Mouse (Mus musculus) cerebellum, adult 9-11 months (tissue): ENCODE data around the gene Exosc5.

Experiments
- DNase-seq: peaks from one replicate; pipeline ENCODE4 v3.0.0; 2022

Gene Exosc5

DNA sequence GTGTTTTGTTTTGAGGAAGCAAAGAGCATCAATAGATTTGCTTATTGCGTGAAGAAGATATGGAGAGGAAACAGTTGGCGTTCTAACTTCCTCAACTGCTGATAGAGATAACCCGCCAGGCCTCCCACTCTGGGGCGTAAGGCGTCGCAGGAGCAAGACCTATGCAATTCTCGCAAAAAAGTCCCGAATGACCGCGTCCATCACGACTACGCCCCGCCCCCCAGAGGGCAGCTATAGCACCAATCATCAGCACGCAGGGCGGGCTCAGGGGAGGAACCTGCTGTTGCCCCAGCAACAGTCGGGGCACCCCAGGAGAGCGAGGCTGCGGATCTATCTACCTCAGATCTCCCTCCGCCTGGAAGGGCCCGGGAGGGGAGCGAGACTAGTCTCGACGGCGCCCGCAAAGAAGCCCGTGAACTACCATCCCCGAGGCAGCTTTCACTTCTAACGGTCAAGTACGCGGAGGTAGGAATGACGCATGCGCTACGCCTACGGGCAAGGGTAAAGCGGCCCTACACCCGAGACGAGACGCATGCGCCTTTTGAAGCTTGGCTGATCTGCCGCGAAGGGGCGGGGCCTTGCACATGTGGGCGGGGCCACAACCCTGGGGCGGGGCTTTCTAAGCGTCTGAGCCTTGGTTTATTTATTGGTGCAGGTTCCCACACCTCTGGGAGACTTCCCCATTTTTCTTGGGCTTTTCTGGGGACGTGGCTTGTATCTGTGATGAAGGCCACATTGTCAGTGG is 21.7 kb downstream of the Exosc5 start, which contains the start of gene B9d2:
B9d2 (plus strand) TSS at position 267 of the 745 bp plus-strand sequence.
- DNase-seq = peak; percentile 94

DNA sequence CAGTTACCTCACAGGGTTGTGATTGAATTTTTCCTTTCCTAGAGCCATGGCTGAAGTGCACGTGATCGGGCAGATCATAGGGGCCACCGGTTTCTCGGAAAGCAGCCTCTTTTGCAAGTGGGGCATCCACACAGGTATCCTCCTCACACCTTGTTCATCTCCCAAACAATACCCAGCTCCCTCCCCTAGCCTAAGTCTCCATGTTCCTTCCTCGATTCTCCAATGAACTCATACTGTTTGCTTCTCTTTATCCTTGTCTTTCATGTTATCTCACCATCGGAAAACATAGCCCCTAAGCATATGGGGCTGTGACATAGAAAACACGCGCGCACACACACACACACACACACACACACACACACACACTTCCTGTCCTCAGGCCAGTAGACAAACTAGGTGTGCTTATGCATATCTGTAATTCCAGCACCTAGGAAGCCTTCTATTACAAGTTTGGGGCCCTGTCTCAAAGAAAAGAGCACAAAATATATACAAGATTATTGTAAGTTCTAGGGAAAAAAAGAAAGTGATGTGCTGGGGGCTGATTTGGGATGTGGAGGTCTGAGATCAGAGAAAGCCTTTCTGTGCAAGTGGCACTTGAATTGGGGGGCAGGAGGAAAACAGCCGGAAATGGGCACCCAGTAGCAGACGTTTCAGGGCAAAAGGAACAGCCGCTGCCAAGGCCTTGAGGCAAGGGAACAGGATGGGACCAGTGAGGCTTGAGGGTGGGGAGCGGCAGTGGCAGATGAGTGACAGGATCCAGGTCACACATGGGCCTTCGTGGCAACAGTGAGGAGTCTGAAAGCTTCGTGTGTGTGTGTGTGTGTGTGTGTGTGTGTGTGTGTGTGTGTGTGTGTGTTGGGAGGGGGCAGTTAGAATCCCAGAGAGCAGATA is 22.6 kb downstream of the Exosc5 start:
- peak; percentile 46 for DNase-seq

DNA sequence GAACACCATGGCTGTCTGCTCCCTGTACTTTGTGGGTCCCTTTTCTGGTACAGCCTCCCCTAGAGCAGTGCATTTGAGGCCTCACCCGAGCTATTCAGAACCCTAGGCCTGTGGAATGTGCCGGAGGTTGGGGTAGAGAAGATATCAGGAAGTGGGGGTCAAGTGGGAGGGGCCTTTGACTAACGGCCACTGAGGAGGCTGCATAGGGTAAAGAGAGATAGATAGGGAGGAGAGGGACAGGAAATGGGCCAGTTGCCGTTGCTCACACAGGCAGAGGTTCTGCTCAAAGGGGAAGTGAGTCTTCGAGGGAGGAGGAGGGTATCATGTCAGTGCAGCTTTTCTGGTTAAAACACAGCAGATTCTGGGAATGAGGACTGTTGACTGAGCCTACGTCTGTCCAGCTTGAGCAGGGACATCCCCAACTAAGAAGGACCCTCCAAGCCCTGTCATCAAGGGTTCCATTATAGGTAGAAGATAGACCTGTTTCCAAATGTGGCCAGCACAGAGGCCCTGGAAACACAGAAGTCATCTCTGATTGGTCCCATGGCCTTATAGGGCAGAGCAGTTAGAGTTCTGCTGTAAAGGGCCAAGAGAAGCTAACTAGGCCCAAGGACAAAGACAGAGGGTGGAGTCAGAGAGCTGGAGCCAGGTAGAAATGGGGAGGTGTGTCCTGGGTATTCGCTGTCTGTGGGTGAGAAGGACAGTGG is 24.7 kb downstream of the Exosc5 start:
- DNase-seq = no peak

DNA sequence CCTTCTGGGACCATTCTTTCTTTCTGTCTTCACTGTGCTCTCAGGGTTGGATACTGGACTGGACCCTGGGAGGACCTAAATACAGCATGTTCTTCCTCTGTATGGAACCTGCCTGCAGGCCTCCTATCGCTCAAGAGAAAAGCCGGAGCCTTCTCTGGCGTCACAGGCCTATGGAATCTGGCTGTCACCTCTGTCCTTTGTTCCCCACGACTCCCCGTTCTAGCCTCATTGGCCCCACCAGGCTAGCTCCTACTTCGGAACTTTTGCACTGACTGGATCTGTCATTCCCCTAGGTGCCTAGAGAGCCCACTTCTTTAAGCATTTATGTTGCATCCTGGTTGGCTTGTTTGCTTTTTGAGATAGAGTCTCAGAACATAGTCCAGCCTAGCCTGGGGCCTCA is 25.7 kb downstream of the Exosc5 start:
- DNase-seq = no peak

DNA sequence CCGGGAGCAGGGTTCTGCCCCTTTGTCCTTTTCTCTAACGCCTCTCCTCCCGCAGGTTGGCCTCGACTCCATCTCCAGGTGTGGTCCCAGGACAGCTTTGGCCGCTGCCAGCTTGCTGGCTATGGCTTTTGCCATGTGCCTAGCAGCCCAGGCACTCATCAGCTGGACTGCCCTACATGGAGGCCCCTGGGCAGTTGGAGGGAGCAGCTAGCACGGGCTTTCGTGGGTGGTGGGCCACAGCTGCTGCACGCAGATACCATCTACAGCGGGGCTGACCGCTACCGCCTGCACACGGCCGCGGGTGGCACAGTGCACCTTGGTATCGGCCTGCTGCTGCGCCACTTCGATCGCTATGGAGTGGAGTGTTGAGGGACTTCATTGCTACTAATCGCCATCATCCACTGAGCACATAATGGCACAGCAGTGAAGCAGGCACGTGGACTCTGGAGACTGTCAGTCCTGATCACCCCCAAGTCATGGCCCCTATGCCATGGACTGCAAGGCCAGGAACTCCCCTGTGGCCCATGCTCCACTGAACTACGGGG is 27.0 kb downstream of the Exosc5 start:
- no peak for DNase-seq

DNA sequence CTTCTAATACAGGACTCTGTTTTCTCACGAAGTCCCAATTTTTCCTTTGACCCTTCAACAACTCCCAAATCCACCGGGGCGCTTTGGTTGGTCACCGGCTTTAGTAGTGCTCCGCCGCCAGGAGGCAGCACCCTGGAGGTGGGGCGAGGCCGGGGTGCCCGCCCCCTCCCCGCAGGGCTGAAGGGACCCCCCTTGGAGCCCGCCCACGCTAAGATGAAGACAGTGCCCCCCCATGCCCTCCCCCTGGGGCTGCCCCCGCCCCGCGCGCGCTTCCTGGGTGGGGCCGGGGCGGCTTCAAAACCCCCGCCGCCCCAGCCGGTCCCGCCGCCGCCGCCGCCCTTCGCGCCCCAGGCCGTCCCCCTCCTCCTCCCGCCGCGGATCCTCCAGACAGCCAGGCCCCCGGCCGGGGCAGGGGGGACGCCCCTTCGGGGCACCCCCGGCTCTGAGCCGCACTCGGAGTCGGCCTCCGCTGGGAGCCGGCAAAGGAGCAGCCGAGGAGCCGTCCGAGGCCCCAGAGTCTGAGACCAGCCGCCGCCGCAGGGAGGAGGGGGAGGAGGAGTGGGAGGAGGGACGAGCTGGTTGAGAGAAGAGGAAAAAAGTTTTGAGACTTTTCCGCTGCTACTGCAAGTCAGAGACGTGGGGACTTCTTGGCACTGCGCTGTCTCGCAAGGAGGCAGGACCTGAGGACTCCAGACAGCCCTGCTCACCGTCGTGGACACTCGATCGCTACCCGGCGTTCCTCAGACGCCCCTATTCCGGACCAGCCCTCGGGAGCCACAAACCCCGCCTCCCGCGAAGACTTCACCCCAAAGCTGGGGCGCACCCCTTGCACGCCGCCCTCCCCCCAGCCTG is 27.9 kb downstream of the Exosc5 start, which contains the start of gene Tgfb1:
Tgfb1 (plus strand) TSS at position 323 of the 852 bp plus-strand sequence.
- no peak for DNase-seq

DNA sequence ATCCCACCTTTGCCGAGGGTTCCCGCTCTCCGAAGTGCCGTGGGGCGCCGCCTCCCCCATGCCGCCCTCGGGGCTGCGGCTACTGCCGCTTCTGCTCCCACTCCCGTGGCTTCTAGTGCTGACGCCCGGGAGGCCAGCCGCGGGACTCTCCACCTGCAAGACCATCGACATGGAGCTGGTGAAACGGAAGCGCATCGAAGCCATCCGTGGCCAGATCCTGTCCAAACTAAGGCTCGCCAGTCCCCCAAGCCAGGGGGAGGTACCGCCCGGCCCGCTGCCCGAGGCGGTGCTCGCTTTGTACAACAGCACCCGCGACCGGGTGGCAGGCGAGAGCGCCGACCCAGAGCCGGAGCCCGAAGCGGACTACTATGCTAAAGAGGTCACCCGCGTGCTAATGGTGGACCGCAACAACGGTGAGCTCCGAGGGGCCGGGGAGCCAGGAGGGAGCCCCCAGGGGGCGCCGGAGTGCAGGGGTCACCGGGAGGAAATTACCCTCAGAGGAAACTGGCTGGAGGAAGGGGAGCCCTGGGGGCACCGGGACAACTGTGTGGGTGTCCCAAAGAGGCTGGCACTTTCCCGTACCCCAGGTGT is 28.9 kb downstream of the Exosc5 start:
- no peak for DNase-seq

DNA sequence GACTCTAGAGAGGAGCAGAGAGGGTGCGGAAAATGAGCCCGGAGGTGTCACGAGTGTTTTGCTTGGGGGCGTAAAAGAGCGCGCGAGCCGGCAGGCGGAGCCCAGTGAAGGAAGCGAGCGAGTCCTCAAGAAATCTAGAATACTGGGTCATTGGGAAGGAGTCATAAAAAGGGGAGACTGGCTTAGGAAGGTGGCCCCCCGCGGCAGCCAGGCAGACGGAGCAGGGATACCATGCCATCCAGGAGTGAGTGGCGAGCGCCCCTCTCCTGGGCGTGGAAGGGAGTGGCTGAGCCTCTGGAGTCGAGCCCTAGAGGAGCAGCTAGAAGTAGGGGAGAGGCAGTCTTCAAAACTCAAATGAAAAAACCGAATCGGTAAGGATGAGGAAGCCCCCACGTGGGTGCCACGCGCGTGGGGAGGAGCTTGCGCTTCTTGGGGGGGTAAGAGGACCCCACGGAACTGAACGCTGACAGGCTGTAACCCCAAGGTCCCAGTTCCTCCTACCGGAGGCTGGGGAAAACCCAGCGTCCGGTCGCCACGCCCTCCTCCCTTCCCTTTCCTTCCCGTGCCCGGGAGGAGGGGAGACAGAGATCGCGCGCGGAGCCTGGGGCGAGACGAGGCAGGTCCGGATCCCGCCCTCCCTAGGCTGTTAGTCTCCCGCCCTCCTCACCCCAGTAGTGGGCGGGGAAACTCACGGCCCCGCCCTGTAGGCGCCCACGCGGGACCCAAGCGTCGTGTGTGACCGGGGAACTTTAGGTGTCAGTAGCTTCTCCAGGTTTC is 30.0 kb downstream of the Exosc5 start:
- DNase-seq = no peak

DNA sequence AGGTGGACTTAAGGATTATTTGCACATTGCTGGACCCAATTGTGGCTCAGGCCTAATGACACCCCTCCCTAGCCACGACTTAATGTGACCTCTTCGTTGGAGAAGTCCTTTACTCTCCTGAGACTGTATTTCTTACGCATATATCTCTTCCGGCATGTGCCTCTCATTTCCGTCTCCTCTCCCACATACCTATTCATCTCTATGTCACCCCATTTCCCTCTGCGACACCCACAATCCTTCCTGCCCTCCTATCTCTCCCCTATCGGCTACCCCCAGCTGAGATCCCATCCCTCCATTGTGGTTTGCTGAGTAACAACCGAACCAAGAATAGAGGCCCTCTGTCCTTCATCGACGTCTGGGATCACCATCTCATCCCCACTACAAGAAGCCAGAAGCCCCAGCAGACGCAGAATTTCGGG is 30.6 kb downstream of the Exosc5 start:
- no peak for DNase-seq

DNA sequence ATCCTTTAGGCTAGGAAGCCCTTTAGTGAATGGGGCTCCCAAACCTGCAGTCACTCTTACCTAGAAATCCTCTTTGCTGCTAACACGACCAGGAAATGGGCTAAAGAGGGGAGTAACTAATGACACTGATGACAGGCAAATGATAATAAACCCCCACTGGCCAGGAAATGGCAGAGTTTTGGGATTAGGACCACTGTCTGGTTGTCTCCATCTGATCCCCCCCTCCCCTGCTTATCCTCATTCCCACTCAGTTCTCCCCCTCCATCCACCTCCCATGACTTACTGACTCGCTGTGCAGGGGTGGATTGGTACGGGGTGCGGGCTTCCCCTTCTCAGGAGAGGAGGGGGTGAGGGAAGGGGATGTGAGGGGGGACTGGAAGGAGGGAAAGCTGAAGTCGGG is 31.1 kb downstream of the Exosc5 start:
- DNase-seq = no peak

DNA sequence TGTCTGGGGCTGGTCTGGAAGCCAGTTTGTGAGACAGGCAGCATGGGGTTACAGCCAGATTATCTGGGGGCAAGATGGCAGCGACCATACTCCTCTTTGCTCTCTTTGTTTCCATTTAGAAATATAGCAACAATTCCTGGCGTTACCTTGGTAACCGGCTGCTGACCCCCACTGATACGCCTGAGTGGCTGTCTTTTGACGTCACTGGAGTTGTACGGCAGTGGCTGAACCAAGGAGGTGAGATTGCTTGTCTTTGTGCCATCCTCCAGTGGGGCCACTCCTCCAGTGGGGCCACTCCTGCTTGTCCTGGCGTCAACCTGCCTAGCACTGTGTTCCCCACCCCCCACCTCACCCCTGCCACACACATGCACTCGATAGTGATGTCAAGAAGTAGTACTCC is 35.1 kb downstream of the Exosc5 start:
- no peak for DNase-seq

DNA sequence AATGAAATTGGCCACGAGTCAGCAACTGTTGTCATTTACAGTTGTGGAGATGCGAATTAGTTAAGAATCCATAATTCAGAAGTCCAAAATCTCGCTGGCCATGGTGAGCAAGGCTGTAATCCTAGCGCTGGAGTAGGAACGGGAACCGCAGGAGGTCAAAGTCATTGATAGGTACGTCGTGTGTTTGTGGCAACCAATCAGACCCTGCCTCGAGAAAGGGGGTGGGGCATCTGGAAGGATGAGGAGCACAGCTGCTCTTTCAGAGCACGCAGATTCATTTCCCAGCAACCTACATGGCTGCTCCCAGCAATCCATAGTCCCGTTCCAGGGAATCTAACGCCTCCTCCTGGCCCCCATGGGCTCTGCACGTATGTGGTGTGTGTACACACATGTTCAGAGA is 40.9 kb downstream of the Exosc5 start:
- no peak for DNase-seq

DNA sequence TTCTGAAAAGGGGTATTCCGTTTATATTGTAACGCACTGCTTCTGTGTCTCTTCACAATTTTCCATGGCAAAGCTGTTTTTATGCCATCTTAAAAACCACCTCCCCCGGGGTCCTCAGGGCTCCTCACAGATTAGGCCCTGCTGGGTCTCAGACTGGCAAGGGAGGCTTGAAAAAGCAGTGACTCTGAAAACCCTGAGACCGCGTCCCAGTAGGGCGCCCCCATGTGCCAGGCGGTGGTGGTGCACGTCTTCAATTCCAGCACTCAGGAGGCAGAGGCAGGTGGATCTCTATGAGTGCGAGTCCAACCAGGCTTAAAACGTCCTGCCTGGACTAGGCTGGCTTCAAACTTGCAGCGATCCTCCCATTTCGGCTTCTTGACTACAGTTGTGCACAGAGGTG is 41.8 kb downstream of the Exosc5 start:
- no peak for DNase-seq

DNA sequence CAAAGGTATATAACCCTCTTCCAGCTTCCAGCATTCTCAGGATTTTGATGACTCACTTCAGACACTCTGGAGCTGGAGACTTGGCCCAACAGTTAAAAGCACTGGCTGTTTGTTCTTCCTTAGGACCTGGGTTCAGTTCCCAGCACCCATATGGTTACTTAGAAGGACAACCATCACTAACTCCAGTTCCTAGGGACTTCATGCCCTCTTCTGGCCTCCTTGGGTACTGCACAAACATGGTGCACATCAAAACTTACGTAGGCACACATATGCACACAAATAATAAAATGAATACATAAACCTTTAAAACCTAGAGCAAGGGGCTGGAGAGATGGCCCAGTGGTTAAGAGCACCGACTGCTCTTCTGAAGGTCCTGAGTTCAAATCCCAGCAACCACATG is 43.4 kb downstream of the Exosc5 start:
- no peak for DNase-seq

DNA sequence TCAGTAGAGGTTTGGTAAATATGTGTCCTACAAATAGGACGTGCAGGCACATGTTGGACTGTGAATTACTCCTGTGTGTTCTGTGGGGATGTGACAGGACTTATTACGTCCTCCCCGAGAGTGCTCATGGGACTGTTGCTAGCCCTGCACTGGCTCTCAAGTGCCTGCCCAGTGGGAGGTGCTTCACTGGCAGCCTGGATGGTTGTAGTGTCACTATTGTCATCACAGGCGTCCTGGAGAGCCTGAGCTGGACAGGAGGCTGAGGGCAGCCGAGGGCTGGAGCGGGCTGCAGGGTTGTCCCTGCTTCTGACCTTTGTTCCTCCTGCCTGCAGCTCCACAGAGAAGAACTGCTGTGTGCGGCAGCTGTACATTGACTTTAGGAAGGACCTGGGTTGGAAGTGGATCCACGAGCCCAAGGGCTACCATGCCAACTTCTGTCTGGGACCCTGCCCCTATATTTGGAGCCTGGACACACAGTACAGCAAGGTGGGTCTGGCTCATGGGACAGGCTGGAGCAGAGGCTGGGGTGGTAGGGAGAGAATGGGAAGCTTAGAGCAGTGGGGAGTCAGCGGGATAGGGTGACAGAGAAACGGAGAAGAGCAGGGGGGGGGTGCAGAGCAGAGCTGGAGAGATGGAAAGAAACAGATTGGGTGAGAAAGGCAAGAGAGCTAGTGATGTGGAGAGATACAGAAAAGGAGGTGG is 45.0 kb downstream of the Exosc5 start:
- DNase-seq = no peak

DNA sequence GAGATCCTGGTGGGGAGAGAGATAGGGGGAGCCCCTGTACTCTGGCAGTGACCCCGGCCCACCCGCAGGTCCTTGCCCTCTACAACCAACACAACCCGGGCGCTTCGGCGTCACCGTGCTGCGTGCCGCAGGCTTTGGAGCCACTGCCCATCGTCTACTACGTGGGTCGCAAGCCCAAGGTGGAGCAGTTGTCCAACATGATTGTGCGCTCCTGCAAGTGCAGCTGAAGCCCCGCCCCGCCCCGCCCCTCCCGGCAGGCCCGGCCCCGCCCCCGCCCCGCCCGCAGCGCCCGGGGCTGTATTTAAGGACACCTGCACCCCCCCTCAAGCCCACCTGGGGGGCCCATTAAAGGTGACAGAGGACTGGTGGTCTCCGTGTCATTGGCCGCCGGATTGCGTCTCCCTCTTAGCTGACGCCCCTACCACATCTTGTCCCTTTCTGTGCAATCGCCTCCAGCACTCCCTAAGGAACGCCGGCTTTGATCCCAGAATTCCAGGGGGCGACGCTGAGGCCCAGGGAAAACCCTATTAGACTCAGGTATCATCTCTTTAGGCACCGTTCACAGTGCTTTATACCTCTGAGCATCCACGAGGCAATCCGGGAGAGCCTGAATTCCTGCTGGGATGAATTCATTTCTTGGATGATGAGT is 45.9 kb downstream of the Exosc5 start:
- DNase-seq = no peak

DNA sequence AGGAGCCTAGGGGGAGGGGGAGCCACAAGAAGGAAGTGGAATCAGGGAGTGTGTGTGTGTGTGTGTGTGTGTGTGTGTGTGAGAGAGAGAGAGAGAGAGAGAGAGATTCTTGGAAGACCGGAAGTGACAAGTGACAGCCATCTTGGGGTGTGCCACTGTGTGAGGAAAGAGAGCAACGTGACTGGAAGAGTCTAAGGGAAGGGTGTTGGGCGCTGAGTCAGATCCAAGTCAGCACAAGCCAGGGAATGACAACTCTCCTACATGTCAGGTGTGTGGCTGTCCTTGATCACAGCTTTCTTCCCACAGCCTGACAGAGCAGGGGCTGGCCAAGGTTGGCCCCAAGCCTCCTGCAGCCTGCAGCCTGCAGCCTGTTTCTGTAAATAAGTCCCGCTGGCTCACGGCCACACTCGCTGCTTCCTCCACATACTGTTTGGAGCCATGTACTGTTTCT is 46.9 kb downstream of the Exosc5 start:
- DNase-seq = no peak

DNA sequence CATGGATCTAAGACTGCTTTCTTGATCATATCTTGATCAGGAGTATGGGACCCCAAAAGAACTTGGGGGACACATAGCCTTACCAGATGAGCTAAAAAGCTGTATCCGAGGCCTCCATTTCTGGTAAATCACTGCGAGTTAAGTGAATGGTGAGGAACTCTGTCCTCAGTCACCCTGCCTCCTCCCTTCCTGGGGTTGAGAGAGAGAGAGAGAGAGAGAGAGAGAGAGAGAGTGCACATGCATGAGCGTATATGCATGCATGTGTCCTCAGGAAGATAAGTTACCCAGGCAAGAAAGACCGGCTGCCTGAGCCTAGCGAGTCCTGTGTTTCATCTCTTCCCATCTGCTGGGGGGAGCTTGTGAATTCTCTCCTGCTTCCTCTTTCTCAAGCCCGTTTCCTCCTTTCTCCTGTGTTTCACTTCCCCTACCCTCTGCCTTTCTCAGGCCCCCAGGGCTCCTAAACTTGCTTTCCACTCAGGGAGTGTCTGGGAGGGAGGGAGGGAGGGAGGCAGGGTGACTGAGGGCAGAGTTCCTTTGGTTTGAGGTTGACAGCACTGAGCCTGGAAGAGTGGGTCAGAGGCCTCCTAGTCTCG is 47.7 kb downstream of the Exosc5 start:
- DNase-seq = no peak
